Mouse (Mus musculus) ES-Bruce4 (cell line): Measurements from ENCODE around the gene Rasl12.

Experiments
- CTCF ChIP-seq: IDR thresholded peaks from one replicate; pipeline ENCODE4 v1.8.1; 2011; ENCODE audit warnings: low read depth, low read length
- EP300 ChIP-seq: IDR thresholded peaks from 2 replicates; pipeline ENCODE4 v1.6.1; 2011; ENCODE audit warnings: low read depth, low read length; ENCODE audit not compliant: insufficient read depth
- POLR2A ChIP-seq: IDR thresholded peaks from one replicate; pipeline ENCODE4 v1.8.1; 2011; ENCODE audit warnings: low read length; ENCODE audit not compliant: insufficient read depth

DNA sequence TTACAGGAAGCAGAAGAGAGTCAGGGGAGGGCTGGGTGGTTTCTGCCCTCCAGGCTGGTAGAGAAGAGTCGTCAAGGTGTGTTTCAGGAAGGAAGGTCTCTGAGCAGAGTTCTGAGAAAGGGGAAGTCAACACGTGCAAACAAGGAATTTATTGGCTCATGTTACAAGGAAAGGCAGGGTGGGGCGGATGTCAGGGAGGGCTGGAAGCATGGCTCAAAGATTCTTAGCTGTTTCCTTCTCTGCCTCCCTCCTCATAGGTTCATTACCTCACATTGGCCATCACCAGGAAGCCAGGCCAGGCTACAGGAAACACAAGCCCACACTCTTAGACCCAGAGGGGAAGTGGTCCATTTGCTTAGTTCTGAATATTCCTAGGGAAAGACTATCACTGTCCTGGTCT, 26.1 kb downstream of the Rasl12 start:
- TF ChIP-seq POLR2A (no peak), CTCF (no peak), EP300 (no peak)
